18 mouse cellular contexts compared by ENCODE assay signal in genomic region chr12:70218795-70219540, GRCm38 (mm10). TPM values are rescaled to one million over a fixed set of nuclear protein-coding genes. Genes with fewer than 3 reads are reported as not detected.
A peak's percentile ranks its signal among the peaks of the same experiment; 100 is the strongest.
DNase-seq lines count a peak whose midpoint lies in the region; ATAC-seq and TF ChIP-seq lines count a peak whose summit lies in the region.
"Had no signal": no experiment of that assay in that cellular context is flagged by ENCODE, and none has a peak within 500 bp of the region (broad histone marks: within the 10 kb centered on the region; RNA-seq: fewer than 3 reads in every experiment).

No protein-coding gene starts in this region.

- no peaks in the 10 kb centered on the region for H3K4me1 ChIP-seq in kidney, embryonic 14.5 days (ENCODE audit: control insufficient read depth, insufficient read depth, low read length)
- no peaks in the 10 kb centered on the region for H3K4me1 ChIP-seq in limb, embryonic 10.5 days
- H3K4me1 ChIP-seq: embryonic facial prominence, embryonic 15.5 days; hindbrain, embryonic 12.5 days; limb, embryonic 13.5 days had no signal

- H3K9me3 ChIP-seq in kidney, embryonic 14.5 days (ENCODE audit: control insufficient read depth, low read length), result no peaks in the 10 kb centered on the region
- no peaks in the 10 kb centered on the region for H3K9me3 ChIP-seq in limb, embryonic 10.5 days (replicated peaks)
- H3K9me3 ChIP-seq: embryonic facial prominence, embryonic 15.5 days; hindbrain, embryonic 12.5 days; limb, embryonic 13.5 days had no signal

- H3K27me3 ChIP-seq in kidney, embryonic 14.5 days (ENCODE audit: control insufficient read depth, insufficient read depth, low read length), result no peaks in the 10 kb centered on the region
- no peaks in the 10 kb centered on the region for H3K27me3 ChIP-seq in limb, embryonic 10.5 days (ENCODE audit: low read depth, poor library complexity, severe bottlenecking)
- H3K27me3 ChIP-seq: embryonic facial prominence, embryonic 15.5 days; hindbrain, embryonic 12.5 days; limb, embryonic 13.5 days had no signal

- ATAC-seq in kidney, embryonic 14.5 days (ENCODE audit: low FRiP score, low TSS enrichment), result peak; percentile 71; the same call in 1 of the 2 replicates
- ATAC-seq in hematopoietic stem cell, adult 5-6 weeks (replicated peaks in 1 of 2; ENCODE audit: insufficient read depth in 1 of 2, low FRiP score in 2 of 2, low TSS enrichment in 1 of 2, low read depth in 1 of 2, poor library complexity in 2 of 2, severe bottlenecking in 2 of 2), result peak; percentile 89 to 90
- ATAC-seq: intestine, embryonic 16.5 days had no signal

- no peaks in the 10 kb centered on the region for H3K36me3 ChIP-seq in kidney, embryonic 14.5 days (ENCODE audit: control insufficient read depth, insufficient read depth, low read length)
- no peaks in the 10 kb centered on the region for H3K36me3 ChIP-seq in limb, embryonic 10.5 days
- H3K36me3 ChIP-seq: hindbrain, embryonic 12.5 days; limb, embryonic 13.5 days had no signal

- H3K9ac ChIP-seq in kidney, embryonic 14.5 days (ENCODE audit: low read depth, low read length), result no peak overlapping the region
- H3K9ac ChIP-seq: embryonic facial prominence, embryonic 15.5 days; hindbrain, embryonic 12.5 days; limb, embryonic 13.5 days had no signal

- intact Hi-C loops in gastrocnemius, adult 2 months (cut with DNase I), result no loop called here

- H3K4me3 ChIP-seq in kidney, embryonic 14.5 days (ENCODE audit: low read length), result no peak overlapping the region
- no peak overlapping the region for H3K4me3 ChIP-seq in gastrocnemius, adult 2 months
- H3K4me3 ChIP-seq in limb, embryonic 10.5 days, result no peak overlapping the region
- H3K4me3 ChIP-seq: embryonic facial prominence, embryonic 15.5 days; hindbrain, embryonic 12.5 days; left cerebral cortex, adult 2 months; limb, embryonic 13.5 days had no signal

- H3K27ac ChIP-seq in kidney, embryonic 14.5 days (ENCODE audit: low read depth, low read length), result peak overlapping the region; percentile 26; the same call in 1 of the 2 replicates
- no peak overlapping the region for H3K27ac ChIP-seq in gastrocnemius, adult 2 months
- H3K27ac ChIP-seq in limb, embryonic 10.5 days, result no peak overlapping the region
- H3K27ac ChIP-seq: embryonic facial prominence, embryonic 15.5 days; hindbrain, embryonic 12.5 days; left cerebral cortex, adult 2 months; limb, embryonic 13.5 days; macrophage had no signal

- H3K4me2 ChIP-seq in kidney, embryonic 14.5 days (replicated peaks; ENCODE audit: low read depth, low read length), result no peak overlapping the region
- H3K4me2 ChIP-seq: embryonic facial prominence, embryonic 15.5 days; hindbrain, embryonic 12.5 days; limb, embryonic 13.5 days had no signal

- DNase-seq in kidney, postnatal 14 days, result no peak
- DNase-seq in lung, postnatal 36 days, result peak; percentile 54
- DNase-seq in lung, postnatal 14 days, result no peak
- DNase-seq in natural killer cell, adult 2 months (ENCODE audit: low spot score in 2 of 2), result peak; percentile 55 to 72
- no peak for DNase-seq in gastrocnemius, adult 2 months
- DNase-seq in limb, embryonic 10.5 days (ENCODE audit: low spot score), result no peak
- DNase-seq: adrenal gland, adult 8-10 months; cerebellum, adult 2 months; midbrain, embryonic 14.5 days; right cerebral cortex, postnatal 25 days had no signal

- WGBS in kidney, embryonic 14.5 days, result 70% methylated on average over 8 of the region's 8 CpGs
- 87% methylated on average over 8 of the region's 8 CpGs for WGBS in limb, embryonic 10.5 days

- no peak for TF ChIP-seq CTCF in gastrocnemius, adult 2 months (IDR thresholded peaks at IDR 0.05)

RNA-seq across cellular contexts. Expression of gene Pygl, which starts 12.3 kb away (rescaled TPM):
- polyA plus RNA-seq in kidney, embryonic 14.5 days (2014; fragmentation: Nextera tagmentation; extraction: Ambion mirVana), result 17.8 and 27.5 TPM in 2 replicates
- 77.9 and 124 TPM in 2 replicates for total RNA-seq in hematopoietic stem cell, adult 5-6 weeks (2017)
- 1 to 10 TPM in 1 of 2 experiments, under 1 TPM in 1; 0.97 to 2.0 TPM for total RNA-seq in gastrocnemius, adult 2 months (2021)
- polyA plus RNA-seq in limb, embryonic 10.5 days (2016; fragmentation: Nextera tagmentation; extraction: Ambion mirVana), result 5.4 and 5.5 TPM in 2 replicates

Comparison
In these comparisons a context has a peak if more than half of its experiments do, and no peak if none do; other contexts are left out.
1. DNase-seq: peak in lung, postnatal 36 days (single experiment) and natural killer cell, adult 2 months (2 of 2); none in kidney, postnatal 14 days (single experiment), lung, postnatal 14 days (single experiment), gastrocnemius, adult 2 months (single experiment) and limb, embryonic 10.5 days (single experiment).
2. RNA of gene Pygl, which starts 12.3 kb away (total RNA-seq): 77.9 to 124 TPM in hematopoietic stem cell, adult 5-6 weeks; 0.97 to 2.0 TPM in gastrocnemius, adult 2 months; every median in the first group is over 10 times any median in the second.